Mouse (Mus musculus) spleen, adult 2 months (tissue): Measurements from ENCODE around the gene Ncf1. TPM values are rescaled to one million over a fixed set of nuclear protein-coding genes. Genes with fewer than 3 reads are reported as not detected.
A peak's percentile ranks its signal among the peaks of the same experiment; 100 is the strongest.

Experiments used
- DNase-seq, 2 experiments: peaks; one replicate each; pipeline versions ENCODE4 v3.0.0 to v3.0.0-alpha.2; 2012 to 2021; ENCODE audit warnings: low spot score in 2 of 2, low read depth in 1 of 2
- H3K27ac ChIP-seq: fragments of 200-500 bp; 2 replicates; pipeline ENCODE4 v1.5.1; 2012; ENCODE audit warnings: low read length, inconsistent platforms; ENCODE audit not compliant: insufficient read depth
- H3K27me3 ChIP-seq: fragments of 200-500 bp; 2 replicates; pipeline ENCODE4 v1.6.1; 2012; ENCODE audit warnings: mild to moderate bottlenecking, moderate library complexity, low read length, inconsistent platforms; ENCODE audit not compliant: control insufficient read depth, insufficient read depth
- H3K36me3 ChIP-seq: fragments of 200-500 bp; 2 replicates; pipeline ENCODE4 v1.6.1; 2012; ENCODE audit warnings: mild to moderate bottlenecking, low read length, inconsistent platforms; ENCODE audit not compliant: control insufficient read depth, insufficient read depth
- H3K4me1 ChIP-seq: fragments of 200-500 bp; 2 replicates; pipeline ENCODE4 v1.6.1; 2011; ENCODE audit warnings: inconsistent platforms; ENCODE audit not compliant: control insufficient read depth, insufficient read depth, insufficient read length
- H3K4me3 ChIP-seq: fragments of 200-500 bp; 2 replicates; pipeline ENCODE4 v1.5.1; 2011; ENCODE audit warnings: mild to moderate bottlenecking, inconsistent platforms; ENCODE audit not compliant: insufficient read depth, insufficient read length; ENCODE audit errors: extremely low read depth
- CTCF ChIP-seq: fragments of 200-500 bp; IDR thresholded peaks from 2 replicates; pipeline ENCODE4 v1.5.1; 2011; ENCODE audit warnings: mild to moderate bottlenecking, inconsistent platforms; ENCODE audit not compliant: insufficient read depth, insufficient read length, insufficient replicate concordance; ENCODE audit errors: extremely low read depth
- POLR2A ChIP-seq: fragments of 200-500 bp; IDR thresholded peaks from 2 replicates; pipeline ENCODE4 v1.6.1; 2011; ENCODE audit warnings: low read depth, low read length, inconsistent platforms
- WGBS: fragments of 180-500 bp; shearing (Covaris S2); methylation state at CpG from one replicate; pipeline ENCODE4 v1.1.7; 2018; 5-methylcytosine and 5-hydroxymethylcytosine counted together
- polyA plus RNA-seq: library from polyadenylated mRNA; depleted of rRNA; stranded (reverse); fragments of >200 nt; gene quantifications from 2 replicates; pipeline ENCODE4 v1.2.3, GENCODE M21; 2012

Gene Ncf1
- polyA plus RNA-seq, 1 experiment = 103 TPM

DNA sequence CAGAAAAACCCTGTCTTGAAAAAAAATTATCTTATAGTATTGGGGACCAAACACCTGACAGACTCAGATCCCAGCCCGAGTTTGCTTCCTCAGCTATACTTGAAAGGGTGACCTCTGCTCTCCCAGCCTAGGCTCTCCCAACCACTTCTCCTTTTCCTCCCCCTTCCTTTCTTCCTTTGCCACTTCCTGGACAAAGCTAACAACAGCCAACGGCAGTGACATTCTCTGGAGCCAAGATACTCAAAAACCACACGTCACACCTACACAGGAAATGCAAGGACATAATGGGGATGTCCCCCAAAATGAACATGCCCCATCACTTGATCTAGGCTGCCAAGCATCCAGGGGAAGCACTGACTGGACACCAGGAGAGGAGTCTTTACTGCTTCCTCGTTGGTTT is 29.0 kb upstream of the Ncf1 start:
- H3K4me3 ChIP-seq = no peak overlapping the region
- 13% methylated on average over 4 of the region's 4 CpGs for WGBS
- no peak overlapping the region for H3K27ac ChIP-seq

DNA sequence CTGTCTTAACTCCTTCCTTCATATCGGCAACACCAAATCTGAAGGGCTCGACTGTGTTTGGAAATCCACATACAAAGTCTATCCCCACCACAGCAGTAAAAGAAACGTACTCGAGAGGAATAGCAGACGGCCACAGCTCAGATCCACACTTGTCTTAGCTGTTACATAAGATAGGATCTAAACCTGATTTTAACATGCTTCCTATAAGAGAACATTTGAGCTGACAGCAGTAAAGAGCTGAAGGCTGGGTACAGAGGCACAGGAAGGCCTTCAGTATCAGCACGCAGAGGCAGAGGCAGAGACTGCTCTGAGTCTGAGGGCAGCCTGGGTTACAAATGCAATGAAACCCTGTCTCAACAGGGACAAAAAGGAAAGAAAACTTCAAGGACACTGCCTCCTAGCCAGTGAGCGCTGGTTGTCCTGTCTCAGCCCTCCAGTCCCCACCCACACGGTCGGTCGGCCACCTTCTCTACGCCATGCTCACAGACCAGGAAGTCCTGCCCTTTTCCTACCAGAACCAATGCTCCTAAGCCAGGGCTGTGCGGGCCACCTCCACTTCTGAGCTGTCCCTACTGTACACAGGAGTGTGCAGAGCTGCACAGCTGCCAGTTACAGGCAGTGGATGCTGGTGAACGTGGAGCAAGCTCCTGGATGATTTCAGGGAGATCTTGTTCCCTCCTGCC is 28.1 kb upstream of the Ncf1 start:
- Histone ChIP-seq H3K4me3 (no peak overlapping the region), H3K36me3 (peaks cover 34% of the 10 kb centered on the region), H3K4me1 (no peaks in the 10 kb centered on the region), H3K27me3 (no peaks in the 10 kb centered on the region), H3K27ac (no peak overlapping the region)
- TF ChIP-seq POLR2A = no peak
- TF ChIP-seq CTCF = no peak
- 73% methylated on average over 13 of the region's 13 CpGs for WGBS
- no peak for DNase-seq

More for the DNA sequence above, 29.0 kb upstream of the Ncf1 start:
- TF ChIP-seq CTCF (no peak), POLR2A (no peak)
- H3K4me1 ChIP-seq = no peaks in the 10 kb centered on the region
- no peaks in the 10 kb centered on the region for H3K27me3 ChIP-seq
- no peak for DNase-seq
- H3K36me3 ChIP-seq = peaks cover 37% of the 10 kb centered on the region

DNA sequence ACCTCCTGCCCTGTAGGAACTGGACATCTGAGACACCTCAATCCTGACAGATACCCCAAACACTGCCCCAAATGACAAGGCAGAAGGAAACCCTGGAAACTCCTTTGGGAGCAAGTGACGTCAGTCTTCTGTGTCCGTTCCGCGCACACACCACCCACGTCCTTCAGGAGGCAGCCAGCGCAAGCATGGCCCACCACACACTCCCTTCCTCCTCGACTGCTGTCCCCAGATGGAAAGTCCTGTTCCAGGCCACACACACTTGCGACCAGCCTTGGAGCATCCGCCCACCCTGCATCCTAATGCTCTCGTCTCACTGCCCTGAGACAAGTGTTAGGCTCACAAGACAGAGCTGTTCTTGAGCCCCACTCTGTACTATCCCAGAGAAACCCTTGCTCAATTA is 25.9 kb upstream of the Ncf1 start:
- DNase-seq = no peak
- WGBS = 94% methylated on average over 10 of the region's 10 CpGs
- peaks cover 33% of the 10 kb centered on the region for H3K36me3 ChIP-seq
- H3K4me1 ChIP-seq = no peaks in the 10 kb centered on the region
- TF ChIP-seq POLR2A = no peak
- no peaks in the 10 kb centered on the region for H3K27me3 ChIP-seq
- H3K4me3 ChIP-seq = no peak overlapping the region
- no peak overlapping the region for H3K27ac ChIP-seq

DNA sequence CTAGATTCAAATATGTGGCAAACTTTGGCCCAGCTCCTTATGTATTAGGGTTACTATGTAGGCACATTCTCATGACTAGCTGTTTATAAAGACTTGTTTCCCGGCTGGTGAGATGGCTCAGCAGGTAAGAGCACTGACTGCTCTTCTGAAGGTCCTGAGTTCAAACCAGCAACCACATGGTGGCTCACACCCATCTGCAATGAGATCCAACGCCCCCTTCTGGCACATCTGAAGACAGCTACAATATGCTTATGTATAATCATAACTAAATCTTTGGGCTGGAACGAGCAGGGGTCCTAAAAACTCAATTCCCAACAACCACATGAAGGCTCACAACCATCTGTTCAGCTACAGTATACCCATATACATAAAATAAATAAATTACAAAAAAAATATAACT is 24.4 kb upstream of the Ncf1 start:
- Histone ChIP-seq H3K27ac (no peak overlapping the region), H3K36me3 (peaks cover 38% of the 10 kb centered on the region), H3K27me3 (no peaks in the 10 kb centered on the region), H3K4me3 (no peak overlapping the region), H3K4me1 (no peaks in the 10 kb centered on the region)
- peak; percentile 10; the same call in 1 of the 2 replicates for TF ChIP-seq CTCF
- TF ChIP-seq POLR2A = no peak
- DNase-seq = no peak
- 73% methylated on average over 3 of the region's 3 CpGs for WGBS

DNA sequence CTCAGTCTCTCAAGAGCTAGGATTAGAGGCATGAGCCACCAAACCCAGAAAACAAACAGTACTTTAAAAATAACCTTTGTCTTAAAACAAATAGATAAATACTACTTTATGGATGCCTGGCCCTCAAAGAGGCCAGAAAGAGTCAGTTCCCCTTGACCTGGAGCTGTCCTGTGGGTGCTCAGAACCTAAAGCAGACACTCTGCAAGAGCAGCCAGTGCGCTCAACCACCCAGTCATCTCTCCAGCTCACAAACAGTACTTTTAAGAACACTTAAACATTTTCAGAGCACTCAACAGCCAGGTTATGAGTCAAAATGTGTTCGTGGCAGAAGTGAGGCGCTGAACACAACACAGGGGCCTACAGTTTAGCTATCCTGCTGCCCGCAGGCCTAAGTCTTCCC is 21.7 kb upstream of the Ncf1 start:
- H3K4me1 ChIP-seq = no peaks in the 10 kb centered on the region
- H3K27ac ChIP-seq = no peak overlapping the region
- no peak for DNase-seq
- H3K4me3 ChIP-seq = no peak overlapping the region
- no peak for TF ChIP-seq POLR2A
- TF ChIP-seq CTCF = no peak
- H3K36me3 ChIP-seq = peaks cover 57% of the 10 kb centered on the region
- WGBS = 100% methylated on average over 4 of the region's 4 CpGs
- no peaks in the 10 kb centered on the region for H3K27me3 ChIP-seq

DNA sequence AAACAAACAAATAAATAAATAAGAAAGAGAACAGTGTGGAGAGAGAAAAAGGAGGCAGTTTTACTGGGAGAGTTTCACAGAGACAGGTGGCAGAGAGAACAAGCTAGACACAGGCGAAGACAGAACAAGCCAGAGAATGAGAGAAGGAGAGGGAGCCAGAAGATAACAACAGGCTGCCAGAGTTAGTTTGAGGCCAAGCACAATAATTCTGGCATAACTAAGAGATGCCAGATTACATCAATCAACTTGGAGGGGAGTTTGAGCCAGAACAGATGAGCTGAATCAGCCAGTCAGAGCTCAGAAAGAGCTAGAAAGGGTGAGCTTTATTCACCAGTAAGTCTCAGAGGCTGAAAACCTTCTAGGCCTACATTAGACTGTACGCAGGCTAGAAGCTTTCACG is 21.2 kb upstream of the Ncf1 start:
- Histone ChIP-seq H3K36me3 (peaks cover 56% of the 10 kb centered on the region), H3K27me3 (no peaks in the 10 kb centered on the region), H3K4me3 (no peak overlapping the region), H3K27ac (no peak overlapping the region), H3K4me1 (no peaks in the 10 kb centered on the region)
- TF ChIP-seq CTCF (no peak), POLR2A (no peak)
- 93% methylated on average over 3 of the region's 3 CpGs for WGBS
- no peak for DNase-seq

DNA sequence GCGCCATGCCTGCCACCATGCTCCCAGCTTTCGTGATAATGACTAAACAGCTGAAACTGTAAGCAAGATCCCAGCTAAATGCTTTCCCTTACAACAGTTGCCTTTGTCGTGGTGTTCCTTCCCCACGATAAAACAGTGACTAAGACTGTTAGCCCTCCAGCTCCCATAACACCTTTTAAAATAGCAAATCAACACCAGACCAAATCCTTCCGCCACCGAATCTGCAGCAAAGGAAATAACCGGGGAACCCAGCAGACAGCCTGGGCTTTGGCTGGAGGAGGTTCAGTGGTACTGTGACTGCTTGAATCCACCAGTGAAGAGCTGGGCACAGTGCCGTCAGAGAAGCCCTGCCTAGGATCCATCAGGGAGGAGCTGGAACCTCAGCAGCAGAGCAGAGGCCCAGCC is 19.8 kb upstream of the Ncf1 start:
- Histone ChIP-seq H3K27ac (no peak overlapping the region), H3K27me3 (no peaks in the 10 kb centered on the region), H3K4me3 (no peak overlapping the region), H3K36me3 (peaks cover 63% of the 10 kb centered on the region), H3K4me1 (peaks cover 2% of the 10 kb centered on the region; the same call in 1 of the 2 replicates)
- DNase-seq = no peak
- 90% methylated on average over 8 of the region's 8 CpGs for WGBS
- TF ChIP-seq POLR2A (no peak), CTCF (no peak)
